Mouse (Mus musculus): ENCODE results near the gene Ppp1r35. TPM values are rescaled to one million over a fixed set of nuclear protein-coding genes. Genes with fewer than 3 reads are reported as not detected.
A peak's percentile ranks its signal among the peaks of the same experiment; 100 is the strongest.

The Ppp1r35 gene
- polyA plus RNA-seq, 1 experiment from 2014 or later: 39.5 TPM

DNA sequence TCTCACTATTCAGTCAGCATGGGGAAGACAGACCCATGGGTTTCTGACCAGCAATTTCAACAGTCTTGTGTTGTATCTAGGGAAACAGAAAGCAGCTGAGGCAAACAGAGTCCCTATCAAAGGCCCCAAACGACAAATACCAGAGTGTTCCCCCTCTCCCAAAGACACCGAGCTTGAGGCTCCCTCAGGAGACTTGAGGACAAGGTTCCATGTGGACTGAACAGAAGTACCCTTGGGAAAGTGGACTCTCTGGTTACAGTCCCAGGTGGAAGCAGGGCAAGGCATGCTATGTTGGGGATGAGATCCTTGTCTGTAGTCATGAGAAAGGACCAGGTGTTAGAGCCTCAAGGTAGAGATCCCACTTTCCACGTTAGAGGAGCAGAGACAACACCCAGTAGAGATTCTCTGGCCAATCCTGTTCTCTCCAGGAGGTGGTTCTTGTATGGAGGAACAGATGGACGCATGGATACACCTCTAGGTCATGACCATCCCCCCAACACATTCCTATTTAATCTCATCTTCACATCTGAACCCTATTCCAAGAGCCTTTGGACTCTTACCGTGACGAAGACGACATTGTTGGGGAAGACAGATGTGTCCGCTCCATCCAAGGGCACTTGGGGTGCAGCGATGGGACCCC is 5.4 kb downstream of the Ppp1r35 start:
- 64% methylated on average over 9 of the region's 9 CpGs for WGBS
- Histone ChIP-seq H3K27ac (replicated peaks; ENCODE audit: low read depth, low read length) (no peak overlapping the region), H3K9me3 (ENCODE audit: control insufficient read depth, low read length) (no peaks in the 10 kb centered on the region), H3K4me2 (ENCODE audit: low read depth, low read length) (peak overlapping the region; percentile 78), H3K4me3 (ENCODE audit: low read depth, low read length) (peak overlapping the region; percentile 61), H3K9ac (ENCODE audit: low read depth, low read length) (peak overlapping the region; percentile 85), H3K36me3 (ENCODE audit: control insufficient read depth, insufficient read depth, low read length) (peaks cover 47% of the 10 kb centered on the region), H3K27me3 (replicated peaks; ENCODE audit: control insufficient read depth, insufficient read depth, low read length) (no peaks in the 10 kb centered on the region), H3K4me1 (ENCODE audit: control insufficient read depth, insufficient read depth, low read length) (peaks cover 28% of the 10 kb centered on the region)
- no peak for ATAC-seq (ENCODE audit: low read depth)
- no peak for DNase-seq (ENCODE audit: low spot score)

DNA sequence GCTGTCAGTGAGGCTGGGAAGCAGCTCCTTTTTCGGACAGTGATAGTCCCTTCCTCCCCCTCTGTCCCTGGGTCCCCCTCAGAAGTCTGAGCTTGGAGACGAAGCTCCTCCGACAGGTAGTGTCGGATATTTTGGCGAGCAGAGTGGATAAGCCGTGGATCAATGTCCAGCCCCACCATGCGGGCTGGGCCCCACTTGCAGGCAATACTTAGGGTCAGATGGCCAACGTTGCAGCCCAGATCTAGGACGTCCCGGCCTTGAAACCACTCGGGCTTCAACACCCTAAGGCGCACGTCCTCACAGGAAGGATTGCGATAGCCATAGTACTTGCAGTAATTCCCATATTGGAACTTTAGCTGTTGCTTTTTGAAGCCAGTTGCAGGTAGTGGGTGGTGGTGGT is 5.9 kb downstream of the Ppp1r35 start:
- peaks cover 47% of the 10 kb centered on the region for H3K36me3 ChIP-seq (ENCODE audit: control insufficient read depth, insufficient read depth, low read length)
- H3K27ac ChIP-seq (replicated peaks; ENCODE audit: low read depth, low read length): no peak overlapping the region
- no peaks in the 10 kb centered on the region for H3K27me3 ChIP-seq (replicated peaks; ENCODE audit: control insufficient read depth, insufficient read depth, low read length)
- H3K9ac ChIP-seq (ENCODE audit: low read depth, low read length): peak overlapping the region; percentile 85
- ATAC-seq (ENCODE audit: low read depth) (no peak), DNase-seq (ENCODE audit: low spot score) (no peak)
- peaks cover 28% of the 10 kb centered on the region for H3K4me1 ChIP-seq (ENCODE audit: control insufficient read depth, insufficient read depth, low read length)
- peak overlapping the region; percentile 78 for H3K4me2 ChIP-seq (ENCODE audit: low read depth, low read length)
- peak overlapping the region; percentile 61 for H3K4me3 ChIP-seq (ENCODE audit: low read depth, low read length)
- WGBS: 82% methylated on average over 14 of the region's 14 CpGs
- H3K9me3 ChIP-seq (ENCODE audit: control insufficient read depth, low read length): no peaks in the 10 kb centered on the region

DNA sequence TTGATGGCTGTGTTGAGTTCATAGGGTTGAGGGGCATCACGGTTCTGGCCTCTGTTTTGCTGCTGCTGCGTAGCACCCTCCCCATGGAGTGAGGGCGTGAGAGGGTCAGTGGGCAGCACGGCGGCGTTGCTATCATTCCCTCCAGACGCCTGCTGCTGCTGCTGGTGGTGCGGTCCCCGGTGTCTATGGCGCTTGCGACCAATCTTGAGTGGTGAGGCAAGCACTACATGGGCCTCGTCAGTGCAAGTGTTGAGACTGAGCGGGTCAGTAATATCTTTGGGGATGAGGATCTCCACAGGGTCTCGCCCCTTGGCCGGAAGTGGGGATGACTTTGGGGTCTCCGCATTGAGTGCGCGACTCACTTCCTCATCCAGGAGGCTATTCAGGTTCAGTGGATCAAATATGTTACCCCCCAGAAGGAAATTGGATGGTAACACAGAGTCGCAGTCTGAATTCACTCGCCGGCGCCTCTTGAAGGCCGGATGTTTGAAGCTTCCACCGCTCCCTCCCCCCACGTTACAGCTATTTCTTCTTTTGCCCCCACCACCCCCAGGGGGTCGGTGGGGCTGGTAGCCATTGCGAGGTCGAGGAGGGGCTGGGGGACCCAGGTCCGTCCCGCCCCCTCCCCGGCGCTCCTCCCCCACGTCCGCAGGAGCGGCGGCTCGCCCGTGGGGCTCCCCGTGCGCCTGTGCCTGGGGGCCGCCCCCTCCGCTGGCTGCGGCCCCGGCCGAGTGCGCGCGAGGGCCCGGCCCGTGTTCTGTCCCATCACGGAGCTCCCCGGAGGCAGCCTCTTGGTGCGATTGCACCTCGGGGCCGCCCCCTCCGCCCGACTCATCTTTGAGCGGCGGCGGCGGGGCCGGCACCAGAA is 6.7 kb downstream of the Ppp1r35 start:
- peak; percentile 39 for DNase-seq (ENCODE audit: low spot score)
- H3K9me3 ChIP-seq (ENCODE audit: control insufficient read depth, low read length): no peaks in the 10 kb centered on the region
- WGBS: 3% methylated on average over 33 of the region's 62 CpGs
- ATAC-seq (ENCODE audit: low read depth): no peak
- H3K9ac ChIP-seq (ENCODE audit: low read depth, low read length): peak overlapping the region; percentile 85
- no peaks in the 10 kb centered on the region for H3K27me3 ChIP-seq (replicated peaks; ENCODE audit: control insufficient read depth, insufficient read depth, low read length)
- peaks cover 28% of the 10 kb centered on the region for H3K4me1 ChIP-seq (ENCODE audit: control insufficient read depth, insufficient read depth, low read length)
- H3K4me2 ChIP-seq (ENCODE audit: low read depth, low read length): peak overlapping the region; percentile 78
- H3K4me3 ChIP-seq (ENCODE audit: low read depth, low read length): peak overlapping the region; percentile 61
- peaks cover 43% of the 10 kb centered on the region for H3K36me3 ChIP-seq (ENCODE audit: control insufficient read depth, insufficient read depth, low read length)
- peak overlapping the region; percentile 99 for H3K27ac ChIP-seq (replicated peaks; ENCODE audit: low read depth, low read length)

DNA sequence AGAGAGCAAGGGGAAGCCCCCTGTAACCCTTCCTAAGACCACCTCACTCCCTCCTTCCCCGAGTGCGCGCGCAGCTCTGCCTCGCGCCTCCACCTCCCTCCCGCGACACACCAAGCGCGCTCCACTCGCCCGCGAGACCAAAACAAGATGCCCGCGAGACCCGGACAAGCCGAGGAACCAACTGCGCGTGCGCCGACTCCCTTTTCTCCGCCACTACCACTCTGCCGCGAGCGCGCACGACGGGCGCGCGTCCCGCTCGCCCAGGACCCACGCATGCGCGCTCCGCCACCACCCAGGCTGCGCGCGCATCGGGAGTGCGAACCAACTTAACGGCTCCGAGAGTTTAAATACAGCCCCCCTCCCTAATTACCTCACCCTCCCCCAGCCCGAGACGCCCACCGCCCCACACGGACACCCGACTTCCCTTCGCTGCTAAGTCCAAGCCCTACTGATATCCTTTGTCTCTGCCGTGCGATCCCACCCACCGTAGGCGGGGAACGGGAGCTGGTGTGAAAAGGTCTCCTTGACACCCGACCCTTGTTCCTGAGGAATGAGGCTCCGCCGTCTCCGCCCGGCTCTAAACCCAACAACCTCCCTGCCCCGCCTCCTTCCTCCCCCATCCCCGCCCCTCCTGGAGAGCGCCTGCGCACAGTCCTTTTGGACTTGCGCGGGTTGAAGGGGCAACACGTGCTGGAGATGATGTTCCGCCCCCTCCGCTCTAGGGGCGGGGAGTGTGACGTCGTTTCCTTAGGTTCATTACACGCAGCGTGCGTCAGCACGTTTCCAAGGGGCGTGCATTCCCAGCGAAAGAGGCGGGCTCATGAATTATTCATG is 7.7 kb downstream of the Ppp1r35 start:
- Histone ChIP-seq H3K36me3 (ENCODE audit: control insufficient read depth, insufficient read depth, low read length) (peaks cover 34% of the 10 kb centered on the region), H3K9me3 (ENCODE audit: control insufficient read depth, low read length) (no peaks in the 10 kb centered on the region), H3K4me3 (ENCODE audit: low read depth, low read length) (peak overlapping the region; percentile 61), H3K27me3 (replicated peaks; ENCODE audit: control insufficient read depth, insufficient read depth, low read length) (no peaks in the 10 kb centered on the region), H3K9ac (ENCODE audit: low read depth, low read length) (peak overlapping the region; percentile 85), H3K4me2 (ENCODE audit: low read depth, low read length) (peak overlapping the region; percentile 78), H3K4me1 (ENCODE audit: control insufficient read depth, insufficient read depth, low read length) (peaks cover 28% of the 10 kb centered on the region), H3K27ac (replicated peaks; ENCODE audit: low read depth, low read length) (peak overlapping the region; percentile 99)
- 0% methylated on average over 56 of the region's 79 CpGs for WGBS
- ATAC-seq (ENCODE audit: low read depth) (peak; percentile 93), DNase-seq (ENCODE audit: low spot score) (peak; percentile 100)

DNA sequence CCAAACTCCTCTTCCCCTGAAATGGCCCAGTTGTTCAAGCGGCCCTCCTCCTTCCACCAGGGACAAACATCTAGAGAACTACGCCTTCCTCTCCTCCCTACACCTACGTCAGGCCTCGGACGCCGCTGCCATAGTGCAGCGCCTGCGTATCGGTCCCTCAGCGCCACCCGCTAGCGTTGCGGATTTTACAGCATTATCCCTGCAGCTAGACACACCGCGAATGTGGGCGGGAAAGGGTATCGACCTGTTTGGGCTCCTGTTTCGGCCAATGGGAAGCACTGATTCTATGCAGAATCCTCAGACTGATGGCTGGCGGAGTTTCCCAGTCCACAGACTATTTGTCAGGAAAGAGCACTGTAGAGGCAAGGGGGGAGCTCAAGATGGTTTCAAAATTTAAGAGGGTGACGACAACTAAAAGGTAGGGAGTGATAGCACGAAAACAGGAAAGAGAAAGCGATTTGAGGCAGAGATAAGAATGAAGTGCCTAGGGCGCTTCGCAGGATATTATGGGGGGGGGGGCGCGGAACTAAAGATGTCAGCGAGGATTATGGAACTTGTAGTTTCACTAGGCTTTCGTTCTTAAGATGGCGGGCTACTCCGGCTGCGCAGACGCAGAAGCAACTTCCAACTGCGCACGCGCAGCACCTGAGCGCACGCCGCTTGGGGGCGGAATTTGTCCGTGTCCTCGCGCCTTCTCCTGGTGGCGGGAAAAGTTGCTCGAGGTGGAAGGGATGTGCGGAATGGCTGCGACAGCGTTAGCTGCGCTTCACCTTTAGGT is 8.7 kb downstream of the Ppp1r35 start, which contains the start of the genes Mepce and Zcwpw1:
Mepce (minus strand) TSS at position 505 of the 778 bp plus-strand sequence.
Zcwpw1 (plus strand) TSS at position 648 of the 778 bp plus-strand sequence.
- DNase-seq (ENCODE audit: low spot score) (peak; percentile 98), ATAC-seq (ENCODE audit: low read depth) (peak; percentile 64)
- Histone ChIP-seq H3K4me3 (ENCODE audit: low read depth, low read length) (peak within 1 kb of the TSS; percentile 61), H3K9me3 (ENCODE audit: control insufficient read depth, low read length) (no peaks in the 10 kb centered on the region), H3K4me1 (ENCODE audit: control insufficient read depth, insufficient read depth, low read length) (peaks cover 28% of the 10 kb centered on the region), H3K27me3 (replicated peaks; ENCODE audit: control insufficient read depth, insufficient read depth, low read length) (no peaks in the 10 kb centered on the region), H3K27ac (replicated peaks; ENCODE audit: low read depth, low read length) (peak within 1 kb of the TSS; percentile 99), H3K36me3 (ENCODE audit: control insufficient read depth, insufficient read depth, low read length) (peaks cover 24% of the 10 kb centered on the region), H3K9ac (ENCODE audit: low read depth, low read length) (peak within 1 kb of the TSS; percentile 85), H3K4me2 (ENCODE audit: low read depth, low read length) (peak within 1 kb of the TSS; percentile 78)
- WGBS: under 1% methylated on average over 45 of the region's 48 CpGs

DNA sequence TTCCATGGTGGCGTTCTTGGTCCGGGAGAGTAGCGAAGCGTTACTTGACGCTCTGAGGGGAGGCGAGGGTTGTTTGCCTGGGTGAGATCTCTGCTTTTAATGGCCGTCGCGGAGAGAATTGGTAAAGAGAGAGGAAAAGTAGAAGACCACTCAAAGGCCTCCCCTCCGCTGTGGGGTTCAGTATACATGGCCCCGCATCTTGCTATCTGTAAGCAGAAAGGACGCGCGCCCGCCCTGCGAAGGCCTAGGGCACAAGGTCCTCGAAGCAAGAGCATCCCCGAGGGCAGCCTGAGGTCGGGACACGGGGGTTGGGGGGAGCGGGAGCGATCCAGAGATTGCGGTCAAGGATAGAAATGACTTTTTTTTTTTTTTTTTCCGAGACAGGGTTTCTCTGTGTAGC is 9.5 kb downstream of the Ppp1r35 start:
- DNase-seq (ENCODE audit: low spot score): no peak
- WGBS: 74% methylated on average over 20 of the region's 24 CpGs
- Histone ChIP-seq H3K9me3 (ENCODE audit: control insufficient read depth, low read length) (no peaks in the 10 kb centered on the region), H3K9ac (ENCODE audit: low read depth, low read length) (no peak overlapping the region), H3K4me1 (ENCODE audit: control insufficient read depth, insufficient read depth, low read length) (peaks cover 25% of the 10 kb centered on the region), H3K4me3 (ENCODE audit: low read depth, low read length) (peak overlapping the region; percentile 61), H3K27ac (replicated peaks; ENCODE audit: low read depth, low read length) (no peak overlapping the region), H3K4me2 (ENCODE audit: low read depth, low read length) (peak overlapping the region; percentile 78), H3K36me3 (ENCODE audit: control insufficient read depth, insufficient read depth, low read length) (peaks cover 15% of the 10 kb centered on the region), H3K27me3 (replicated peaks; ENCODE audit: control insufficient read depth, insufficient read depth, low read length) (no peaks in the 10 kb centered on the region)
- no peak for ATAC-seq (ENCODE audit: low read depth)

DNA sequence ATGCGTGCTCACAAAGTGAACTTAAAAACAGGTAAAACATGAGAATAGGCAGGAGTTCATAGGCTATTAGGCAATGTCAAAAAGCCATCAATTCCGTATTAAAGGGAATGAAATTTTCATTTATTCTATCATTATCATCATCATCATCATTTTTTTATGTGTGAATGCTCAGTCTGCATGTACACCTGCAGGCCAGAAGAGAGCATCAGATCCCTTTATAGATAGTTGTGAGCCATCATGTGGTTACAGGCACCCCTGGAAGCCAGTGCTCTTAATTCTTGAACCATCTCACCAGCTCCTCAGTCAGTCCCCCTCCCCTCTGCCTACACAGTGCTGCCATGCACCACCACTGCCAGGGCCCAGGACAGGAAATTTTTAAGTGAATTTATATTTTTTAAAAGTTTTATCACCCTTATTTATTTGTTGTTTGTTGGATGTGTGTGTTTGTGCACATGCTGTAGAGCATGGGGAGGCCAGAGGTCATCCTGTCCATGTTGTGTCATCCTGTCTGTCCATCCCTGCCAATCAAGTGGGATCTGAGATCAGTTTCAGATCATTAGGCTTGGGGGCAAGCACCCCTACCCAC is 10.4 kb downstream of the Ppp1r35 start:
- no peak overlapping the region for H3K9ac ChIP-seq (ENCODE audit: low read depth, low read length)
- no peak for DNase-seq (ENCODE audit: low spot score)
- H3K27me3 ChIP-seq (replicated peaks; ENCODE audit: control insufficient read depth, insufficient read depth, low read length): no peaks in the 10 kb centered on the region
- H3K4me2 ChIP-seq (ENCODE audit: low read depth, low read length): no peak overlapping the region
- H3K9me3 ChIP-seq (ENCODE audit: control insufficient read depth, low read length): no peaks in the 10 kb centered on the region
- ATAC-seq (ENCODE audit: low read depth): no peak
- no peak overlapping the region for H3K27ac ChIP-seq (replicated peaks; ENCODE audit: low read depth, low read length)
- WGBS: 92% methylated on average over 2 of the region's 2 CpGs
- peaks cover 16% of the 10 kb centered on the region for H3K4me1 ChIP-seq (ENCODE audit: control insufficient read depth, insufficient read depth, low read length)
- peaks cover 7% of the 10 kb centered on the region; the same call in 1 of the 2 replicates for H3K36me3 ChIP-seq (ENCODE audit: control insufficient read depth, insufficient read depth, low read length)
- H3K4me3 ChIP-seq (ENCODE audit: low read depth, low read length): no peak overlapping the region

Measured in embryonic facial prominence, embryonic 14.5 days (tissue).